Mouse (Mus musculus): ENCODE results near the gene Lamb1. TPM values are rescaled to one million over a fixed set of nuclear protein-coding genes. Genes with fewer than 3 reads are reported as not detected.

Lamb1 gene
- total and polyA plus RNA-seq, 3 experiments: under 0.01 TPM; not detected in 2

DNA sequence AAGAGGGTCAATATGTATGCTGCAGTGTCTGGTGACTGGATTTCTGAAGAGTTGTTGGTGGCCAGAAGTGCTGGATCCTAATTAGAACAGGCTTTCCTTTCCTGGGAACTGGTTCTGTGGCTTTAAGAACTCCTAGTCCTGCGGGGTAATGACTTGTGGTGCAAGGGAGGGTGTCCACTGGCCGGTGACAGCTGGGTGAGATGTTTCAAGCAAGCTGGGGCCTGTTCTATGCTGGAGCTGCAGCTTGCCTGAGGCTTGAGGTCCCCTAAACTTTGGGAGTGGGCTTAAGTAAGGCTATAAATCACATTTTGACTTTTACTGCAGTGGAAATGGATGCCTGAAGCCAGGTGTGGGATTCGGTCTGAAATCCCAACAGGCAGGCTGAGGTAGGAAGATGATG lies 30.5 kb downstream of the Lamb1 start:
- TF ChIP-seq GABPA (IDR thresholded peaks at IDR 0.05; ENCODE audit: insufficient replicate concordance, low read depth, low read length) (no peak), MEF2A (IDR thresholded peaks at IDR 0.05; ENCODE audit: borderline replicate concordance, low read depth, low read length) (no peak), IRF4 (IDR thresholded peaks at IDR 0.05; ENCODE audit: low read depth, low read length) (no peak), HCFC1 (IDR thresholded peaks at IDR 0.05; ENCODE audit: low read depth, low read length) (no peak), JUND (conservative IDR thresholded peaks at IDR 0.05; ENCODE audit: low read depth, low read length) (no peak), RAD21 (IDR thresholded peaks at IDR 0.05; ENCODE audit: low read depth, low read length) (no peak)
- no peak overlapping the region for H3K9ac ChIP-seq (ENCODE audit: insufficient read depth, low read depth)
- no peak overlapping the region for H3K4me2 ChIP-seq (ENCODE audit: insufficient read depth, low read depth, poor library complexity, severe bottlenecking)
- no peaks in the 10 kb centered on the region for H3K27me3 ChIP-seq (replicated peaks)
- peaks cover 0 to 3% of the 10 kb centered on the region in 2 experiments; a peak in 1 of 4 replicates for H3K4me1 ChIP-seq (ENCODE audit: control insufficient read depth in 1 of 2, insufficient read depth in 2 of 2)
- in situ Hi-C loops (cut with MboI; ENCODE audit: low pct_ligation_motif_present, low pct_unique_long_range_greater_than_20kb, low sequenced_read_pairs) (no loop called here), dilution Hi-C loops (cut with MboI; ENCODE audit: extremely low pct_ligation_motif_present, extremely low pct_unique_long_range_greater_than_20kb, low sequenced_read_pairs) (no loop called here)
- no peak overlapping the region for H3K4me3 ChIP-seq (replicated peaks in 1 of 3; ENCODE audit: low read depth in 2 of 3, low read length in 2 of 3, poor library complexity in 1 of 3)
- H3K27ac ChIP-seq (ENCODE audit: insufficient read depth, low read depth): no peak overlapping the region
- no peaks in the 10 kb centered on the region for H3K36me3 ChIP-seq (replicated peaks in 1 of 2; ENCODE audit: control insufficient read depth in 1 of 2, insufficient read depth in 1 of 2, low read length in 1 of 2)
- DNase-seq (ENCODE audit: extremely low read depth): no peak
- H3K79me2 ChIP-seq (replicated peaks; ENCODE audit: control insufficient read depth, extremely low read depth, insufficient read depth, poor library complexity, severe bottlenecking): no peaks in the 10 kb centered on the region
- no peaks in the 10 kb centered on the region for H3K9me3 ChIP-seq (replicated peaks; ENCODE audit: low read length)

DNA sequence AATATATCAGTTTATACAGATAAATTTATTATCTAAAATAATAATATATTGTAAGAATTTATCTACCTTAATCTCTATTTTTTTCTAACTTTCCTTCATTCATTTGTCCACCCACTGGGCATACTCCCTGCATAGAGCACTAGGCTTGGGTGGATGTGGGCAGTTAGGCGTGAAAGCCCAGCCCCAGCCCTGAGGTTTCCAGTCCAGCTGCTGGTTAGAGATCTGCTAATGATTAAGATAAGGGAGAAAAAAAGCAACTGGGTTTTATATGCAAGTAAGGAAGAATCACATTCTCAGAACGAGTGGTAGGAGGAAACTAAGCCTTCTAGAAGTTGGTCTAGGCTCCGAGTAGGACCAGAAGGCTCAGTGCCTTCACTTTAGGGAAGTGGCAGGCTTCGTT lies 31.1 kb downstream of the Lamb1 start:
- Histone ChIP-seq H3K27me3 (replicated peaks) (no peaks in the 10 kb centered on the region), H3K27ac (ENCODE audit: insufficient read depth, low read depth) (no peak overlapping the region), H3K79me2 (replicated peaks; ENCODE audit: control insufficient read depth, extremely low read depth, insufficient read depth, poor library complexity, severe bottlenecking) (no peaks in the 10 kb centered on the region), H3K4me3 (replicated peaks in 1 of 3; ENCODE audit: low read depth in 2 of 3, low read length in 2 of 3, poor library complexity in 1 of 3) (no peak overlapping the region), H3K9me3 (replicated peaks; ENCODE audit: low read length) (no peaks in the 10 kb centered on the region), H3K4me2 (ENCODE audit: insufficient read depth, low read depth, poor library complexity, severe bottlenecking) (no peak overlapping the region), H3K4me1 (ENCODE audit: control insufficient read depth in 1 of 2, insufficient read depth in 2 of 2) (no peaks in the 10 kb centered on the region), H3K36me3 (replicated peaks in 1 of 2; ENCODE audit: control insufficient read depth in 1 of 2, insufficient read depth in 1 of 2, low read length in 1 of 2) (no peaks in the 10 kb centered on the region), H3K9ac (ENCODE audit: insufficient read depth, low read depth) (no peak overlapping the region)
- dilution Hi-C loops (cut with MboI; ENCODE audit: extremely low pct_ligation_motif_present, extremely low pct_unique_long_range_greater_than_20kb, low sequenced_read_pairs) (no loop called here), in situ Hi-C loops (cut with MboI; ENCODE audit: low pct_ligation_motif_present, low pct_unique_long_range_greater_than_20kb, low sequenced_read_pairs) (no loop called here)
- TF ChIP-seq MAZ (IDR thresholded peaks at IDR 0.05; ENCODE audit: low read depth, low read length) (no peak), IRF4 (IDR thresholded peaks at IDR 0.05; ENCODE audit: low read depth, low read length) (no peak), SMC3 (IDR thresholded peaks at IDR 0.05; ENCODE audit: low read depth, low read length) (no peak), CTCF (conservative IDR thresholded peaks at IDR 0.05 in 1 of 2, IDR thresholded peaks at IDR 0.05 in 1 of 2; ENCODE audit: low read depth in 2 of 2, low read length in 2 of 2) (no peak), KAT2A (IDR thresholded peaks at IDR 0.05; ENCODE audit: insufficient replicate concordance, low read length) (no peak), RAD21 (IDR thresholded peaks at IDR 0.05; ENCODE audit: low read depth, low read length) (no peak)
- DNase-seq (ENCODE audit: extremely low read depth): no peak

DNA sequence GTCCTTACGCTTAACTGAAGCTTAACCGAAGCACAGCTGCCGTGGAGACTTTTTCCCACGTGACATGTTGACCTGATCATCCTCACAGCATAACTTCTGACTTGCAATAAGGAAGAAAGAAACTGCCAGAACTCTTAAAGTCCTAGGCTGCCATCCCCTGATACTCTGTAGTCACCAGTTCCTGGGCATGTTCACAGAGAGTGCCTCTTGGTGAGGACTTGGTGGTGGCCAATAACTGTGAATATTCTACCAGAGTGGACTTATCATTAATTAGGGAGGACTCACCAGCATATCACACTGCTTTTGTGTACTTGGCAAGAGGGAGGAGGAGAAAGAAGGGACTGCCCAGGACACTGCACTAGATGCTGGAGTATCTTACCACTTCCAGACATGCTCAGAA lies 33.1 kb downstream of the Lamb1 start:
- Histone ChIP-seq H3K27me3 (replicated peaks) (no peaks in the 10 kb centered on the region), H3K9ac (ENCODE audit: insufficient read depth, low read depth) (no peak overlapping the region), H3K9me3 (replicated peaks; ENCODE audit: low read length) (no peaks in the 10 kb centered on the region), H3K4me1 (ENCODE audit: control insufficient read depth in 1 of 2, insufficient read depth in 2 of 2) (peaks cover 0 to 3% of the 10 kb centered on the region in 2 experiments; a peak in 2 of 4 replicates), H3K4me2 (ENCODE audit: insufficient read depth, low read depth, poor library complexity, severe bottlenecking) (no peak overlapping the region), H3K79me2 (replicated peaks; ENCODE audit: control insufficient read depth, extremely low read depth, insufficient read depth, poor library complexity, severe bottlenecking) (no peaks in the 10 kb centered on the region), H3K27ac (ENCODE audit: insufficient read depth, low read depth) (no peak overlapping the region), H3K4me3 (replicated peaks in 1 of 3; ENCODE audit: low read depth in 2 of 3, low read length in 2 of 3, poor library complexity in 1 of 3) (no peak overlapping the region), H3K36me3 (replicated peaks in 1 of 2; ENCODE audit: control insufficient read depth in 1 of 2, insufficient read depth in 1 of 2, low read length in 1 of 2) (no peaks in the 10 kb centered on the region)
- in situ Hi-C loops (cut with MboI; ENCODE audit: low pct_ligation_motif_present, low pct_unique_long_range_greater_than_20kb, low sequenced_read_pairs): no loop called here
- dilution Hi-C loops (cut with MboI; ENCODE audit: extremely low pct_ligation_motif_present, extremely low pct_unique_long_range_greater_than_20kb, low sequenced_read_pairs): no loop called here
- TF ChIP-seq BHLHE40 (IDR thresholded peaks at IDR 0.05; ENCODE audit: low read depth, low read length) (no peak), POLR2A (IDR thresholded peaks at IDR 0.05; ENCODE audit: low read depth, low read length) (no peak), MAZ (IDR thresholded peaks at IDR 0.05; ENCODE audit: low read depth, low read length) (no peak), ZMIZ1 (IDR thresholded peaks at IDR 0.05; ENCODE audit: low read depth, low read length) (no peak), PAX5 (IDR thresholded peaks at IDR 0.05; ENCODE audit: low read length) (no peak), EP300 (IDR thresholded peaks at IDR 0.05; ENCODE audit: low read length) (no peak), HCFC1 (IDR thresholded peaks at IDR 0.05; ENCODE audit: low read depth, low read length) (no peak), KAT2A (IDR thresholded peaks at IDR 0.05; ENCODE audit: insufficient replicate concordance, low read length) (no peak), JUND (conservative IDR thresholded peaks at IDR 0.05; ENCODE audit: low read depth, low read length) (no peak), JUN (IDR thresholded peaks at IDR 0.05; ENCODE audit: insufficient read depth, low read depth, low read length) (no peak), UBTF (IDR thresholded peaks at IDR 0.05; ENCODE audit: low read depth, low read length) (no peak), GABPA (IDR thresholded peaks at IDR 0.05; ENCODE audit: insufficient replicate concordance, low read depth, low read length) (no peak), CHD2 (IDR thresholded peaks at IDR 0.05; ENCODE audit: low read length) (no peak), ZNF384 (IDR thresholded peaks at IDR 0.05; ENCODE audit: low read depth, low read length) (no peak), USF1 (IDR thresholded peaks at IDR 0.05; ENCODE audit: low read depth, low read length) (no peak), RCOR1 (conservative IDR thresholded peaks at IDR 0.05; ENCODE audit: low read depth, low read length) (no peak), ZC3H11A (IDR thresholded peaks at IDR 0.05; ENCODE audit: low read depth, low read length) (no peak), MEF2A (IDR thresholded peaks at IDR 0.05; ENCODE audit: borderline replicate concordance, low read depth, low read length) (no peak)
- DNase-seq (ENCODE audit: extremely low read depth): no peak
